Mouse (Mus musculus): Measurements from ENCODE around the gene Slc35b3.

DNA sequence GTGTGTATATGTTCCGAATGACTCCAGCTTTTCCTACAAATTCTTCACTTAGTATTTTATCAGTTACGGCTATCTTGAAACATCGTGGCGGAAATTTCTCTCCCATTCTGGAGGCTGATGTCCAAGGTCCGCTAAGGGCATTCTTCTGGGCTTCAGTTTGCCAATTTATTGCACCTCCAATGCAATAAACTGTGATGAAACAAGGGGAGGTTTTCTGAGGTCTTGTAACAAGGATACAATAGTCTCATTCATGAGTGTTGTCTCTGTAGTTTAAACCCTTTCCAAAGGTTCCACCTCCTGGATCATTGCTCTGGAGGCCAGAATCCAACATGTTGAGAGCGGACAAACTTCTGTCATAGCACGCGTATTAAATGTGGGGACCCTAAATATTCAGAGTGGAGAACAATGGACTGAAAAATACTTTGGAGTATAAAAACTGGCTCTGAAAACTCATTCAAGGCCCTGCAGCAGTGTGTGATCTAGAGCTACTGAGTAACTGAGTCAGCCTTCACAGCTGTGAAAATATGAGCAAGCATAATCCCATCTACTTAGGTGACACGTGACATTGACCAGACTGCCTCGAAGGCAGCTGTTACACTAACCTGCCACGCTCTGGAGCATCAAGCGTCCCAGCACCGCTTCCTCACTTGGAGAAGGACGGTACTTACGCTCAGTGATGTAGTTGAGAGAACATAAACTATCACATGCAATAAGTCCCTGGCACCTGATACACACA, 30.7 kb downstream of the Slc35b3 start:
- TF ChIP-seq CTCF (IDR thresholded peaks at IDR 0.05; ENCODE audit: control insufficient read depth, insufficient read depth, insufficient read length) (no peak), MAX (IDR thresholded peaks at IDR 0.05) (no peak), MYOG (IDR thresholded peaks at IDR 0.05; ENCODE audit: control insufficient read depth, extremely low read depth, insufficient read length) (no peak)

Data from C2C12 (cell line).